Mouse (Mus musculus): ENCODE data around the gene Dync1i1.

DNA sequence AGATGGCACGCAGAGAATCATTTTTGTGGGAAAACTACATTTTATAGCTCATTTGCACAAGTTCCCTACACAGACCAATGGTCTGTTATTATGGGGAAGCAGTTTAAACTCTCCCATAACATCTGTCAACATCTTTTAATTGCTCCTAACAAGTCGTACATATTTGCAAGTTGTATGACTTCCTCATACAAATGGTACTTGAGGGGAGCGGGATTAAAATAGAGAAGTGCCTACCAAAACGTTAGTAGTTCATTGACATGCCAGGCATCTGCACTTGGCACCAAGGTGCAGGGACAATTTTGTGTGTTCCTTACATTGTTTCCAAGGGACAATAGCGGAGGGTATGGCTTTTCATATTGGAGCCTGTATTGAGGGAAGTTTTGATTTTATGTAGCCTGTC lies 140.7 kb downstream of the Dync1i1 start:
- no peak for TF ChIP-seq CTCF (IDR thresholded peaks at IDR 0.05; ENCODE audit: borderline replicate concordance, insufficient read depth, low read depth, low read length)
- TF ChIP-seq POLR2A (IDR thresholded peaks at IDR 0.05; ENCODE audit: borderline replicate concordance, insufficient read depth, low read length), result no peak

Measured in cerebellum, adult 2 months (tissue).